Mouse (Mus musculus) frontal cortex, postnatal 25 days (tissue): Measurements from ENCODE around the gene Gabra1.
A peak's percentile ranks its signal among the peaks of the same experiment; 100 is the strongest.

Experiments used
- DNase-seq, 2 experiments: peaks; one replicate each; pipeline ENCODE4 v3.0.0; 2022; ENCODE audit warnings: low spot score in 2 of 2

Gene Gabra1

DNA sequence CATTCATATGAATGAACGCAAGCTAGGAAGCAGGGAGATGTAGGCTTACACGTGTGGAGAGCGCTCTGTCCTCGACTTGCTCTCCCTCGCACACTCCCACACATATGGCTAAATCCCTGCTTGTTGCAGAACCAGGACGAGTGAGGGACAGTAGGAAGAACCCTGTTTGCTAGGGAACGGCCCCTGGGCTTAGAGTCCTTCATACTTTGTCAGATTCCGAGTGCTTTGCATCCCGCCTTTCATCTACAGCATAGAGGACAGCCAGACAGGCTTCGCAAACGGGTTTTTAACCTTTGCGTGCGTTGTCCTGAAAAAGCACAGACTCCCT, at the start of gene Gabra1:
Gene Gabra1, minus strand, starts transcription at position 106 of the 328 bp plus-strand sequence.
- DNase-seq, result peak; percentile 21 to 26

DNA sequence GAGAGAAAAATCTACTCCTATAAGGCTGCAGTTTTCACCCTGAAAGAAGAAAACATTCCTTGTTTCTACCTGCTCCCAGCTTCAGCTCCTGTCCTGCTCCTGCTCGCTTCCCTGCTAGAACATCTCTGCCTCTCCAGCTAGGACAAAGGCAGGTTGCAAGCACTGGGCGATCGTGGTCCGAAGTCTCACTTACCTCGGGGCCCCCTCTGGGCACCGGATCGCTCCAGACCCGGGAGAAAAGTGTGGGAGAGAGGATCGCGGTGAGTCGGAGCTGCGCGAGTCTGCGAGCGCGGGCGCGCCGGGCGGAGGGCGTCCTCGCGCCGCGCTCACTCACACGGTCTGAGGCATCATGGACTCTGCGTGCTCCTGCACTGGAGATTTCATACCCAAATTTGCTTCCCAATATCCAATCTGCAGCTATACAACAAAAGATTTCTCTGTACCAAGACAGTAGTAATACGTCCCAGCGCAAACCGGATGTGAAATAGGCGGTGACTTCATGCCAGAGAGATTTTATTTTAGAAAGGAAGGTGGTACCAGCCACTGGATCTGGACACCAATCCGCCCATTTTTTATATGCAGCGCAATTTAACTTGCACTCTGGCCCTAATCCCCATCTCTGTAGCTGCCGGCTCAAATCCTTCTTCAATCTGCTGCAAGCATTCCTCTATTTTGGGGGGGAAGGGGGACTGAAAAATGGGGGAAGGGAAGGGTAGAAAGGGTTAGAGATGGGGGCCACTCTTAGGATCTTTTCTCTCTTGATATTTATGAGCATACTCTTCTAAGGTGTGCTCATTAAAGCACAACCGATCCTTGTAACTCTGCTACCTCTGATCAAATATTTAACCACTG, 531 bp downstream of the Gabra1 start:
- peak; percentile 42 to 48 for DNase-seq

DNA sequence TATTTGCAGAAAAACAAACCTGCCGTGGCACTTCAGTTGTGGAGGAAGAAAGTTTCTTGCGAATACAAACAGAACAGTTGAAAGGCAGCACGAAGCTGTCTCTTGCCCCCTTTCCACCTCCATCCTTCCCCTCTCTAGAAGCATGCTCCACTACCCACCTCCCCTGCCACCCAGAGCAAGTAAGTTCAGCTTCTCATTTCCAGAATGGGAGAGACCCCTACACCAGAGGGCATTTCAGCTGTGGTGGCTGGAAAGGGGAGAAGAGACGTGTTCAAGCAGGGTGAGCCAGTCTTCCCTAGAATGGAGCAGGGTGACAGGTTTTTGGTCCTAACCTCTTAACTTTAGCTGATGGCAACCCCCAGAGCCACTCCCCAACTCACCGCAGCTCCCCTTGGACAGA, 1.3 kb downstream of the Gabra1 start:
- DNase-seq, result peak in 1 of 2 experiments; percentile 22

DNA sequence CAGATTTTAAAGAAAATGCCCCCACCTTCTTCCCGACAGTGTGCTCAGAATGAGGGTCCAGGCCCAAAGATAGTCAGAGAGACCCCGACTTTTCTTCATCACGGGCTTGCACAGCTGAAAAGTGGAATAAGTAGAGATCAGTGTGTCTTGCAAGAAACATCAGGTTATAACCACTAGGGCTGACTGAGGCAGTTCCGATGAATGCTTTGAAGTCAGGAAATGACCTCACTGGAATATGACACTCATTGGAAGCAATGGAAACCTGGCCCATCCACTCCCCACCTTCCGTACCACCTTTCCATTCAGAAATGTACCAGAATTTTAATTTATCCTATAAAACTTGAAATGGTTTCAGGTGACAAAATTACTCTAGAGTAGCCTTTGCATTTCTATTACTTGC, 3.2 kb downstream of the Gabra1 start:
- no peak for DNase-seq

DNA sequence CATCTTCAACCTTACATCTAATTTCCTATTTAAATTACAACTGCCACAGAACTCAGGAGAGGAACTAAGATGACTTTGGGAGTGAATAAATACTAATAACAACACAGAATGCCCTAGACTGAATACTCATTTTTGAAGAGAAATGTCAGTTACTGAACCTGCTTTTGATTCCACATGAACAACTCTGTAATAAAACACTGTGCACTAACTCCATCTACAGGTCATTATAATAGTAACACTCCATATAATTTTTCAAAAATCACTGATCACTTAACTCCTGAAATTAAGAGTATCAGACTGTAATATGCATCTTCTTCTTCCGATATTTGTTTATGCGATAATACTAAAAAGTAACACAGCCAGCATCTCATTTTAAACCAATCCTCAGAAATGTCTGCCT, 4.4 kb downstream of the Gabra1 start:
- DNase-seq, result no peak

DNA sequence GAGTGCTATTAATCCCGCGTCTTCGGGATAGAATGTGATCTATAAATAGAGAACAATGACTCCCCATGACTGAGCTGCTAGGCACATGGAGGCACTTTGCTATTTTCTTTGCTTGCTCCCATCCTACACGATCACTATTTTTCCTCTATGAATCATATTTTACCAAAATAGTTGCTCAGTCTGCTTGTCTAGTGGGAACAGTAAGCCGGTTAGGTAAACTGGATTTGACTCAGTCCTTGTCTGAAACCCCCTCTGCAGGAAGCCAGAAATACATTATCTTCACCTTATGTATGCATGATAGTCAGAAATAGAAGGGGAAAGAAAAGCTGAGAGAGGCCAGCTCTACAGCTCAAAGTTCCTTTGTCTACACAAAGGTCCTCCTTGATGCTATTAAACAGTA, 31.3 kb downstream of the Gabra1 start:
- no peak for DNase-seq

DNA sequence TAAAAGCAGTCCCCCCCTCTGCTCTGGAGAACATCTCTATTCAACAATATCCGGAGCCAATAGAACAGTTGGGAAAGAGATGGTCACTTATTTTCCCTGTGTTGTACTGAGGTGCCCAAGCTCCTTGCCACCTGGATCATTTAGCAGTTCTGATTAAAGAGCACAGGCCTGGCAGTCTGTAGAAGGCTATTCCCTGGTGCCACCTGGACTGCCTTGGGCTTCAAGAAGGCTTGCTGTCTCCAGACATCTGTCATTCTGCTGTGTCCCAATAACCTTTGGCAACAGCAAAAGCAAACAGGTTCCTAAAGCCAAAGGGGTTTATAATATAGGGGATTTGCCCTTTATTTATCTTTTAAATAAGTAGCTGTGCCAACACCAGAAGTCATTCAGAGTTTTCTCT, 65.8 kb downstream of the Gabra1 start:
- DNase-seq, result no peak

DNA sequence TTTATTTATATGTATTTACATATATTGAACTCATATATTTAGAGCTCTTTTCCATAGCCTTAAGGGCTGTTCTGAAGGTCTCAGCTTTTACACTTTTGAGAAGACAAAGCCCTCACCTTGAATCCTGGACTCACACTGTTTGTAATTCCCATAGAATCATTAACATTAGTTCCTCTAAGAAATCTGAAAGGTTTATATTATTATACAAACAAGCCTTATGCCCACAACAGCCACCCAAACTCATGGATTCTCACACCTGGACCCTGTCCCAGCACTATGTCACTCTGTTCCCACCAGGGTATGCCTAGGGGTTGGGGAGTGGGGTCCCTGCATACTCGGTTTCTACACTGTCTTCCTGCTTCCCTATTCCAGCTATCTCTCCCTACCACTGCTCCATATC, 72.7 kb downstream of the Gabra1 start:
- no peak for DNase-seq

DNA sequence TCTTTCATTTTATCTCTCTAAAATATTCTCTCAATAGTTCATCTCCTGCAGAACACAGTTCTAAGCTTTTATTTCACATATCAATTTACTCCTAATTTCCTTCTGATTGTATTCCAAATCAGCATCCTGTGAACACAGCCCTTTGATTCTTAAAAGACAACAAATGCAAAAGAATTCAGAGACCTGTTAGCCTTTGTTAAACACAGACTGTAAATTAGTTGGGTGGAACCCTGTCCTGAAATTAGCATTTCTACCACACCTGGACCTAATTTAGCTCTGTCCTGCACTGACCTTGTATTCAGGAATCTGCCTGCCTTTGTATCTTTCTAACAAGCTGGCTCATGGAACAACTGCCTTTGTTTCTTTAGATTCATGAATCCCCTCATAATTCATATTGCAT, 73.1 kb downstream of the Gabra1 start:
- no peak for DNase-seq

DNA sequence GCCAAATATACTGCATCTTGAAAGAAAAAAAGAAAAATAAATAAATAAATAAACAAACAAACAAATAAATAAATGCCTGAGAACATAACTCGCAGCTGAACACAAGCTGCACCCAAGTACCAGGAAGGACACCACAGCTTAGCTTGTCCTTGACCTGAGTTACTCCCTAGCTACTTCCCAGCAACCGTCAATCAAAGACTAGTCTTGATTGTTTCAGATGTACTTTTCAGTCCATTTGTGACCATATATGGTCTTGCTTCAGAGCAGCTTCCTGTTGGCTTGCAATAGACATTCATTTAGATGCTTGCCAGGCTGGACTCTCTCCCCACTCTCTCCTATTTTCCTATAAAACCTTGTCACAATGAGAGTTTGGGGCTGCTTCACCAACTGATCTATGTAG, 87.2 kb downstream of the Gabra1 start:
- no peak for DNase-seq
